Mouse (Mus musculus) macrophage (primary cell): Measurements from ENCODE around the gene Scd1. TPM values are rescaled to one million over a fixed set of nuclear protein-coding genes. Genes with fewer than 3 reads are reported as not detected.

Experiments used
- H3K27ac ChIP-seq: fragments of 350-480 bp; formaldehyde crosslinking; 2 replicates; pipeline ENCODE4 v1.9.0; 2021
- H3K36me3 ChIP-seq: fragments of 350-480 bp; formaldehyde crosslinking; 2 replicates; pipeline ENCODE4 v1.9.0; 2021; ENCODE audit errors: inconsistent target
- H3K4me3 ChIP-seq: fragments of 350-480 bp; formaldehyde crosslinking; 2 replicates; pipeline ENCODE4 v1.9.0; 2021; ENCODE audit errors: inconsistent target
- H3K79me2 ChIP-seq: fragments of 350-480 bp; formaldehyde crosslinking; 2 replicates; pipeline ENCODE4 v1.9.0; 2021; ENCODE audit errors: inconsistent target
- WGBS: methylation state at CpG from one replicate; pipeline ENCODE4 v1.1.7; 2026; ENCODE audit warnings: inconsistent platforms; ENCODE audit not compliant: missing documents; 5-methylcytosine and 5-hydroxymethylcytosine counted together
- polyA plus RNA-seq: library from polyadenylated mRNA; stranded (reverse); fragments of 250-400 nt; gene quantifications from 3 replicates; pipeline ENCODE4 v1.2.4, GENCODE M21; 2018; ENCODE audit warnings: inconsistent platforms

Scd1 gene
- polyA plus RNA-seq, 1 experiment from 2014 or later: 4.9 TPM

GRCm38 (mm10) chr19:44416240-44416639 lies 8.6 kb upstream of the Scd1 start:
- WGBS: 93% methylated on average over 5 of the region's 5 CpGs
- no peaks in the 10 kb centered on the region for H3K36me3 ChIP-seq
- H3K27ac ChIP-seq: no peak overlapping the region
- no peaks in the 10 kb centered on the region for H3K79me2 ChIP-seq
- H3K4me3 ChIP-seq: no peak overlapping the region

GRCm38 (mm10) chr19:44415464-44415863 lies 7.8 kb upstream of the Scd1 start:
- Histone ChIP-seq H3K36me3 (no peaks in the 10 kb centered on the region), H3K79me2 (no peaks in the 10 kb centered on the region), H3K27ac (no peak overlapping the region), H3K4me3 (no peak overlapping the region)
- 77% methylated on average over 3 of the region's 5 CpGs for WGBS

GRCm38 (mm10) chr19:44410269-44410992 lies 2.8 kb upstream of the Scd1 start:
- Histone ChIP-seq H3K79me2 (no peaks in the 10 kb centered on the region), H3K36me3 (no peaks in the 10 kb centered on the region), H3K4me3 (no peak overlapping the region), H3K27ac (no peak overlapping the region)
- WGBS: 93% methylated on average over 20 of the region's 20 CpGs

- H3K36me3 ChIP-seq: no peaks in the 10 kb centered on the region
- 47% methylated on average over 4 of the region's 4 CpGs for WGBS
- H3K79me2 ChIP-seq: no peaks in the 10 kb centered on the region
- H3K4me3 ChIP-seq: peak overlapping the region; percentile 45
- H3K27ac ChIP-seq: no peak overlapping the region
Observed at GRCm38 (mm10) chr19:44408595-44408994, 916 bp upstream of the Scd1 start.

- Histone ChIP-seq H3K27ac (peak overlapping the region; percentile 41), H3K36me3 (no peaks in the 10 kb centered on the region), H3K4me3 (peak overlapping the region; percentile 45), H3K79me2 (no peaks in the 10 kb centered on the region)
- 1% methylated on average over 14 of the region's 14 CpGs for WGBS
Observed at GRCm38 (mm10) chr19:44408223-44408545, 505 bp upstream of the Scd1 start.

GRCm38 (mm10) chr19:44403546-44403945 lies 4.1 kb downstream of the Scd1 start:
- Histone ChIP-seq H3K4me3 (no peak overlapping the region), H3K27ac (no peak overlapping the region), H3K79me2 (no peaks in the 10 kb centered on the region), H3K36me3 (no peaks in the 10 kb centered on the region)
- 86% methylated on average over 6 of the region's 6 CpGs for WGBS

- Histone ChIP-seq H3K4me3 (no peak overlapping the region), H3K36me3 (no peaks in the 10 kb centered on the region), H3K79me2 (no peaks in the 10 kb centered on the region), H3K27ac (no peak overlapping the region)
- 88% methylated on average over 7 of the region's 8 CpGs for WGBS
Observed at GRCm38 (mm10) chr19:44400484-44401197, 7.0 kb downstream of the Scd1 start.

- no peak overlapping the region for H3K4me3 ChIP-seq
- H3K36me3 ChIP-seq: no peaks in the 10 kb centered on the region
- 94% methylated on average over 18 of the region's 18 CpGs for WGBS
Observed at GRCm38 (mm10) chr19:44400076-44400475, 7.6 kb downstream of the Scd1 start.

GRCm38 (mm10) chr19:44396742-44397141 lies 10.9 kb downstream of the Scd1 start:
- Histone ChIP-seq H3K79me2 (no peaks in the 10 kb centered on the region), H3K36me3 (no peaks in the 10 kb centered on the region), H3K27ac (no peak overlapping the region), H3K4me3 (no peak overlapping the region)
- WGBS: 89% methylated on average over 5 of the region's 5 CpGs

More at GRCm38 (mm10) chr19:44400076-44400475, 7.6 kb downstream of the Scd1 start:
- Histone ChIP-seq H3K27ac (no peak overlapping the region), H3K79me2 (no peaks in the 10 kb centered on the region)

- H3K79me2 ChIP-seq: no peaks in the 10 kb centered on the region
- no peaks in the 10 kb centered on the region for H3K36me3 ChIP-seq
- no peak overlapping the region for H3K27ac ChIP-seq
- 93% methylated on average over 7 of the region's 7 CpGs for WGBS
- H3K4me3 ChIP-seq: no peak overlapping the region
Observed at GRCm38 (mm10) chr19:44394972-44395371, 12.7 kb downstream of the Scd1 start.

GRCm38 (mm10) chr19:44393962-44394422 lies 13.7 kb downstream of the Scd1 start:
- Histone ChIP-seq H3K36me3 (no peaks in the 10 kb centered on the region), H3K79me2 (no peaks in the 10 kb centered on the region), H3K27ac (peak overlapping the region; percentile 13; the same call in 1 of the 2 replicates), H3K4me3 (no peak overlapping the region)
- WGBS: 46% methylated on average over 5 of the region's 5 CpGs

GRCm38 (mm10) chr19:44392339-44393009 lies 15.2 kb downstream of the Scd1 start:
- no peaks in the 10 kb centered on the region for H3K79me2 ChIP-seq
- no peak overlapping the region for H3K27ac ChIP-seq
- 98% methylated on average over 5 of the region's 5 CpGs for WGBS
- no peak overlapping the region for H3K4me3 ChIP-seq
- H3K36me3 ChIP-seq: no peaks in the 10 kb centered on the region

GRCm38 (mm10) chr19:44391856-44392255 lies 15.8 kb downstream of the Scd1 start:
- no peaks in the 10 kb centered on the region for H3K36me3 ChIP-seq

GRCm38 (mm10) chr19:44389507-44389906 lies 18.2 kb downstream of the Scd1 start:
- peak overlapping the region; percentile 77; the same call in 1 of the 2 replicates for H3K27ac ChIP-seq

More at GRCm38 (mm10) chr19:44391856-44392255, 15.8 kb downstream of the Scd1 start:
- H3K79me2 ChIP-seq: no peaks in the 10 kb centered on the region
- H3K27ac ChIP-seq: no peak overlapping the region
- 85% methylated on average over 4 of the region's 4 CpGs for WGBS
- H3K4me3 ChIP-seq: no peak overlapping the region

More at GRCm38 (mm10) chr19:44389507-44389906, 18.2 kb downstream of the Scd1 start:
- H3K4me3 ChIP-seq: no peak overlapping the region
- H3K36me3 ChIP-seq: no peaks in the 10 kb centered on the region
- 53% methylated on average over 1 of the region's 1 CpGs for WGBS
- H3K79me2 ChIP-seq: no peaks in the 10 kb centered on the region
